Mouse (Mus musculus) myocyte (in vitro differentiated cells): Measurements from ENCODE around the gene Ccna1. TPM values are rescaled to one million over a fixed set of nuclear protein-coding genes. Genes with fewer than 3 reads are reported as not detected.

Experiments
- H3K27me3 ChIP-seq: one replicate; pipeline ENCODE4 v1.6.1; 2011; ENCODE audit not compliant: control insufficient read depth, insufficient read depth, insufficient read length
- H3K36me3 ChIP-seq: one replicate; pipeline ENCODE4 v1.6.1; 2011; ENCODE audit not compliant: control insufficient read depth, insufficient read depth
- H3K4me2 ChIP-seq: one replicate; pipeline ENCODE4 v1.6.1; 2011; ENCODE audit warnings: low read depth, control low read depth
- H3K4me3 ChIP-seq: one replicate; pipeline ENCODE4 v1.5.1; 2011; ENCODE audit warnings: mild to moderate bottlenecking, control low read depth, moderate library complexity
- H3K79me2 ChIP-seq: one replicate; pipeline ENCODE4 v1.6.1; 2011; ENCODE audit not compliant: control insufficient read depth, insufficient read depth
- H3ac ChIP-seq: one replicate; pipeline ENCODE4 v1.6.1; 2011; ENCODE audit not compliant: control insufficient read depth, insufficient read length
- CEBPB ChIP-seq: IDR thresholded peaks from 2 replicates; pipeline ENCODE4 v1.6.1; 2011; ENCODE audit warnings: mild to moderate bottlenecking, moderate library complexity; ENCODE audit not compliant: poor library complexity, insufficient read depth, severe bottlenecking
- E2F4 ChIP-seq: IDR thresholded peaks from one replicate; pipeline ENCODE4 v1.6.1; 2011; ENCODE audit warnings: mild to moderate bottlenecking, control low read depth, moderate library complexity; ENCODE audit not compliant: insufficient read depth
- MAX ChIP-seq: IDR thresholded peaks from one replicate; pipeline ENCODE4 v1.6.1; 2011; ENCODE audit warnings: low read depth, mild to moderate bottlenecking, control low read depth
- MYOD1 ChIP-seq, 3 experiments: IDR thresholded peaks; one replicate each; pipeline ENCODE4 v1.6.1; 2011; ENCODE audit warnings: control low read depth in 2 of 3, low read depth in 2 of 3, mild to moderate bottlenecking in 2 of 3, moderate library complexity in 1 of 3; ENCODE audit not compliant: insufficient read length in 2 of 3, control insufficient read depth in 1 of 3
- MYOG ChIP-seq, 3 experiments: IDR thresholded peaks; one replicate each; pipeline ENCODE4 v1.6.1; 2011; ENCODE audit warnings: control low read depth in 2 of 3, low read depth in 2 of 3, mild to moderate bottlenecking in 2 of 3; ENCODE audit not compliant: insufficient read length in 2 of 3, control insufficient read depth in 1 of 3, insufficient read depth in 1 of 3
- POLR2A ChIP-seq: IDR thresholded peaks from one replicate; pipeline ENCODE4 v1.6.1; 2011; ENCODE audit warnings: low read depth, mild to moderate bottlenecking, control low read depth, moderate library complexity; ENCODE audit not compliant: insufficient read length
- POLR2AphosphoS2 ChIP-seq: IDR thresholded peaks from one replicate; pipeline ENCODE4 v1.6.1; 2011; ENCODE audit warnings: low read depth, control low read depth; ENCODE audit not compliant: insufficient read length
- REST ChIP-seq: IDR thresholded peaks from one replicate; pipeline ENCODE4 v1.6.1; 2011; ENCODE audit warnings: mild to moderate bottlenecking, control low read depth, moderate library complexity; ENCODE audit not compliant: insufficient read depth, insufficient read length
- SRF ChIP-seq: IDR thresholded peaks from one replicate; pipeline ENCODE4 v1.6.1; 2011; ENCODE audit warnings: low read depth; ENCODE audit not compliant: control insufficient read depth, insufficient read length
- TCF12 ChIP-seq: IDR thresholded peaks from one replicate; pipeline ENCODE4 v1.6.1; 2011; ENCODE audit warnings: mild to moderate bottlenecking, control low read depth; ENCODE audit not compliant: poor library complexity, insufficient read depth, severe bottlenecking
- TCF3 ChIP-seq: IDR thresholded peaks from one replicate; pipeline ENCODE4 v1.6.1; 2011; ENCODE audit warnings: low read depth, control low read depth; ENCODE audit not compliant: insufficient read length
- USF1 ChIP-seq: IDR thresholded peaks from one replicate; pipeline ENCODE4 v1.6.1; 2011; ENCODE audit warnings: low read depth, mild to moderate bottlenecking, control low read depth, moderate library complexity
- polyA plus RNA-seq: library from polyadenylated mRNA; unstranded; fragments of >200 nt; fragmentation: generic; extraction: Trizol; gene quantifications from one replicate; pipeline ENCODE4 v1.2.1, GENCODE M21; 2012; ENCODE audit warnings: missing spikeins

Gene Ccna1
- polyA plus RNA-seq, 1 experiment = not detected

- Histone ChIP-seq H3K4me3 (no peak overlapping the region), H3K4me2 (peak overlapping the region; percentile 70), H3K27me3 (no peaks in the 10 kb centered on the region), H3ac (no peak overlapping the region), H3K36me3 (no peaks in the 10 kb centered on the region), H3K79me2 (no peaks in the 10 kb centered on the region)
- TF ChIP-seq TCF3 (no peak), TCF12 (no peak), POLR2A (no peak), SRF (no peak), MYOG (IDR thresholded peaks at IDR 0.05; ENCODE audit: control insufficient read depth in 1 of 3, insufficient read depth in 1 of 3, insufficient read length in 2 of 3, low read depth in 2 of 3) (no peak), USF1 (no peak), CEBPB (no peak), POLR2AphosphoS2 (no peak), MYOD1 (IDR thresholded peaks at IDR 0.05; ENCODE audit: control insufficient read depth in 1 of 3, insufficient read length in 2 of 3, low read depth in 2 of 3) (no peak), MAX (no peak), E2F4 (no peak), REST (no peak)
These were observed 41.3 kb upstream of the Ccna1 start for GRCm38 (mm10) chr3:55096655-55097005.

- H3K4me2 ChIP-seq = peak overlapping the region; percentile 70
These were observed 40.8 kb upstream of the Ccna1 start for GRCm38 (mm10) chr3:55095968-55096654.

GRCm38 (mm10) chr3:55093161-55093560, 37.9 kb upstream of the Ccna1 start:
- peak; percentile 78 for TF ChIP-seq USF1
- TF ChIP-seq MAX = no peak
- H3K4me3 ChIP-seq = no peak overlapping the region
- H3K36me3 ChIP-seq = no peaks in the 10 kb centered on the region
- H3K4me2 ChIP-seq = no peak overlapping the region
- H3K27me3 ChIP-seq = no peaks in the 10 kb centered on the region
- no peaks in the 10 kb centered on the region for H3K79me2 ChIP-seq
- no peak overlapping the region for H3ac ChIP-seq

More at GRCm38 (mm10) chr3:55095968-55096654, 40.8 kb upstream of the Ccna1 start:
- TF ChIP-seq REST (no peak), SRF (no peak), MYOD1 (IDR thresholded peaks at IDR 0.05; ENCODE audit: control insufficient read depth in 1 of 3, insufficient read length in 2 of 3, low read depth in 2 of 3) (peak in 1 of 3 experiments; percentile 14), MAX (no peak), USF1 (peak; percentile 81)
- Histone ChIP-seq H3K36me3 (no peaks in the 10 kb centered on the region), H3K27me3 (no peaks in the 10 kb centered on the region), H3K79me2 (no peaks in the 10 kb centered on the region), H3ac (no peak overlapping the region), H3K4me3 (no peak overlapping the region)

- no peak overlapping the region for H3K4me3 ChIP-seq
- no peak overlapping the region for H3K4me2 ChIP-seq
- H3K36me3 ChIP-seq = no peaks in the 10 kb centered on the region
- no peaks in the 10 kb centered on the region for H3K79me2 ChIP-seq
- no peaks in the 10 kb centered on the region for H3K27me3 ChIP-seq
- TF ChIP-seq POLR2A (no peak), MYOG (IDR thresholded peaks at IDR 0.05; ENCODE audit: control insufficient read depth in 1 of 3, insufficient read depth in 1 of 3, insufficient read length in 2 of 3, low read depth in 2 of 3) (no peak), E2F4 (no peak), REST (no peak), MYOD1 (IDR thresholded peaks at IDR 0.05; ENCODE audit: control insufficient read depth in 1 of 3, insufficient read length in 2 of 3, low read depth in 2 of 3) (no peak), TCF12 (no peak), TCF3 (no peak), CEBPB (no peak), POLR2AphosphoS2 (no peak), SRF (no peak), MAX (no peak), USF1 (no peak)
- no peak overlapping the region for H3ac ChIP-seq
These were observed 34.0 kb upstream of the Ccna1 start for GRCm38 (mm10) chr3:55089291-55089690.

- Histone ChIP-seq H3ac (no peak overlapping the region), H3K4me2 (no peak overlapping the region), H3K79me2 (no peaks in the 10 kb centered on the region), H3K4me3 (no peak overlapping the region), H3K27me3 (no peaks in the 10 kb centered on the region), H3K36me3 (no peaks in the 10 kb centered on the region)
- no peak for TF ChIP-seq REST
- no peak for TF ChIP-seq CEBPB
These were observed 33.5 kb upstream of the Ccna1 start for GRCm38 (mm10) chr3:55088843-55089242.

GRCm38 (mm10) chr3:55088359-55088758, 33.1 kb upstream of the Ccna1 start:
- Histone ChIP-seq H3K4me2 (no peak overlapping the region), H3K27me3 (no peaks in the 10 kb centered on the region), H3K4me3 (no peak overlapping the region), H3K36me3 (no peaks in the 10 kb centered on the region), H3K79me2 (no peaks in the 10 kb centered on the region), H3ac (no peak overlapping the region)
- TF ChIP-seq E2F4 (no peak), TCF3 (no peak), POLR2AphosphoS2 (no peak), CEBPB (no peak), SRF (no peak)
